Comparison of ENCODE assay signal across 8 mouse cellular contexts in the genomic region with DNA sequence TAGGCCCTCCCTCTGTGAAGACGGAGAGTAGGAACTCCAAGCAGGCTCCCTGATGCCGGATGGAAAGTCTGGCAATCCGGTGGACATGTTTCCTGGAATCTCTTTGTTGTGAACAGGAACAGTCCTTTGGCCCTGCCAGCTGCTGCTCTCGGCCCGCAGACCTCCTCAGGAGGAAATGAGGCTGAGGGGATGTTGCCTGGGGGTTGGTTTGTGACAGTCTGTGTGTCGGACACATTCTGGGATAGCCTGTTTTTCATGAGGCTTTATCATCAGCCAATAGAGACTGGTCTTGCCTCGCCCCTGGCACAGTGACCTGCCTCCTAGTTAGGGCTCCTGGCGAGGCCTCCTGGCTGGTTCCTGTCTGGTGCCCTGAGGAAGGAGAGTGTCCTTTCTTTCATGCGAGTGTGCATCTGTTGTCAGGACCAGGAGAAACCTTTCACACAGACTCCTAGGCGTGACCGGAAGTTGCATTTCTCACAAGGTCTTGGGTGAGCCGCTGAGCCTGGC.
A peak's percentile ranks its signal among the peaks of the same experiment; 100 is the strongest.
DNase-seq lines count a peak whose midpoint lies in the region; ATAC-seq and TF ChIP-seq lines count a peak whose summit lies in the region.
"Had no signal": no experiment of that assay in that cellular context is flagged by ENCODE, and none has a peak within 500 bp of the region (broad histone marks: within the 10 kb centered on the region; RNA-seq: fewer than 3 reads in every experiment).

No protein-coding gene starts in this region.

- no peak overlapping the region for H3K4me3 ChIP-seq in midbrain, embryonic 16.5 days (ENCODE audit: low read depth, low read length)
- H3K4me3 ChIP-seq in midbrain, postnatal 0 days (ENCODE audit: low read depth, low read length): no peak overlapping the region
- no peak overlapping the region for H3K4me3 ChIP-seq in heart, embryonic 14.5 days (ENCODE audit: control insufficient read depth in 1 of 2, insufficient read depth in 1 of 2, low read depth in 1 of 2, low read length in 2 of 2)

- ATAC-seq in midbrain, embryonic 16.5 days: no peak
- ATAC-seq in midbrain, postnatal 0 days (ENCODE audit: low FRiP score): no peak
- ATAC-seq in heart, embryonic 14.5 days (ENCODE audit: insufficient number of reproducible peaks, insufficient read depth, low FRiP score, low read depth): peak; percentile 55; the same call in 1 of the 2 replicates
- no peak for ATAC-seq in megakaryocyte, adult 5-6 weeks (ENCODE audit: poor library complexity, severe bottlenecking)
- no peak for ATAC-seq in megakaryocyte-erythroid progenitor cell, adult 5-6 weeks (replicated peaks; ENCODE audit: low FRiP score, low TSS enrichment, poor library complexity, severe bottlenecking)

- H3K27me3 ChIP-seq in midbrain, embryonic 16.5 days (ENCODE audit: control insufficient read depth, insufficient read depth, low read depth, low read length): no peaks in the 10 kb centered on the region
- no peaks in the 10 kb centered on the region for H3K27me3 ChIP-seq in midbrain, postnatal 0 days (ENCODE audit: insufficient read depth, low read length)
- H3K27me3 ChIP-seq in heart, embryonic 14.5 days (ENCODE audit: control insufficient read depth, insufficient read depth, low read length): no peaks in the 10 kb centered on the region

- no peak overlapping the region for H3K9ac ChIP-seq in midbrain, embryonic 16.5 days (ENCODE audit: low read depth, low read length)
- H3K9ac ChIP-seq in midbrain, postnatal 0 days (replicated peaks; ENCODE audit: low read length, poor library complexity, severe bottlenecking): no peak overlapping the region
- no peak overlapping the region for H3K9ac ChIP-seq in heart, embryonic 14.5 days (ENCODE audit: low read length)

- H3K27ac ChIP-seq in midbrain, embryonic 16.5 days (ENCODE audit: low read length): peak overlapping the region; percentile 11; the same call in 1 of the 2 replicates
- no peak overlapping the region for H3K27ac ChIP-seq in midbrain, postnatal 0 days (ENCODE audit: low read depth, low read length)
- peak overlapping the region; percentile 67 to 75 for H3K27ac ChIP-seq in heart, embryonic 14.5 days (replicated peaks in 1 of 2; ENCODE audit: control insufficient read depth in 1 of 2, insufficient read depth in 1 of 2, low read depth in 2 of 2, low read length in 2 of 2)

- WGBS in midbrain, embryonic 16.5 days: 78% methylated on average over 12 of the region's 12 CpGs
- WGBS in midbrain, postnatal 0 days: 80% methylated on average over 12 of the region's 12 CpGs
- WGBS in heart, embryonic 14.5 days: 61% methylated on average over 12 of the region's 12 CpGs

- no peak overlapping the region for H3K4me2 ChIP-seq in midbrain, embryonic 16.5 days (ENCODE audit: low read length)
- no peak overlapping the region for H3K4me2 ChIP-seq in midbrain, postnatal 0 days (ENCODE audit: low read depth, low read length, poor library complexity, severe bottlenecking)
- H3K4me2 ChIP-seq in heart, embryonic 14.5 days (ENCODE audit: low read length): no peak overlapping the region

- no peaks in the 10 kb centered on the region for H3K9me3 ChIP-seq in midbrain, embryonic 16.5 days (replicated peaks; ENCODE audit: control insufficient read depth, low read length, poor library complexity, severe bottlenecking)
- no peaks in the 10 kb centered on the region for H3K9me3 ChIP-seq in midbrain, postnatal 0 days (ENCODE audit: low read length)
- H3K9me3 ChIP-seq in heart, embryonic 14.5 days (ENCODE audit: control insufficient read depth, low read length): no peaks in the 10 kb centered on the region

- no peak for DNase-seq in midbrain, postnatal 0 days (ENCODE audit: low spot score)
- DNase-seq in kidney, postnatal 4 days: peak; percentile 53 to 67
- no peak for DNase-seq in urinary bladder, postnatal 25 days (ENCODE audit: low spot score)
- DNase-seq: thymus, postnatal 14 days had no signal

- no peaks in the 10 kb centered on the region for H3K4me1 ChIP-seq in midbrain, embryonic 16.5 days (ENCODE audit: control insufficient read depth, insufficient read depth, low read length)
- H3K4me1 ChIP-seq in midbrain, postnatal 0 days (ENCODE audit: insufficient read depth, low read length): peaks cover 4% of the 10 kb centered on the region; the same call in 1 of the 2 replicates
- H3K4me1 ChIP-seq in heart, embryonic 14.5 days (ENCODE audit: control insufficient read depth in 2 of 2, insufficient read depth in 2 of 2, low read length in 2 of 2): peaks cover 14 to 15% of the 10 kb centered on the region in 2 experiments

- H3K36me3 ChIP-seq in midbrain, embryonic 16.5 days (ENCODE audit: control insufficient read depth, insufficient read depth, low read length): no peaks in the 10 kb centered on the region
- H3K36me3 ChIP-seq in midbrain, postnatal 0 days (ENCODE audit: insufficient read depth, low read length): no peaks in the 10 kb centered on the region
- no peaks in the 10 kb centered on the region for H3K36me3 ChIP-seq in heart, embryonic 14.5 days (ENCODE audit: control insufficient read depth, insufficient read depth, low read length)

- TF ChIP-seq CTCF in midbrain, postnatal 0 days (IDR thresholded peaks at IDR 0.05): no peak

Comparison
In these comparisons a context has a peak if more than half of its experiments do, and no peak if none do; other contexts are left out.
1. DNase-seq: peak in kidney, postnatal 4 days (2 of 2); none in midbrain, postnatal 0 days (single experiment) and urinary bladder, postnatal 25 days (single experiment).